22 mouse cellular contexts compared by ENCODE assay signal in genomic region chr3:101463491-101463890, GRCm38 (mm10).
DNase-seq lines count a peak whose midpoint lies in the region; ATAC-seq and TF ChIP-seq lines count a peak whose summit lies in the region.
"Had no signal": no experiment of that assay in that cellular context is flagged by ENCODE, and none has a peak within 500 bp of the region (broad histone marks: within the 10 kb centered on the region; RNA-seq: fewer than 3 reads in every experiment).

No protein-coding gene starts in this region.

- no peaks in the 10 kb centered on the region for H3K9me3 ChIP-seq in midbrain, embryonic 15.5 days
- H3K9me3 ChIP-seq in midbrain, embryonic 14.5 days (ENCODE audit: control insufficient read depth, low read length), result no peaks in the 10 kb centered on the region
- no peaks in the 10 kb centered on the region for H3K9me3 ChIP-seq in liver, embryonic 15.5 days (replicated peaks)
- H3K9me3 ChIP-seq: forebrain, embryonic 12.5 days; limb, embryonic 10.5 days; neural tube, embryonic 15.5 days had no signal

- no peak for TF ChIP-seq POLR2A in lung, adult 2 months (IDR thresholded peaks at IDR 0.05; ENCODE audit: borderline replicate concordance, extremely low read depth, low read depth, low read length)

- no peak overlapping the region for H3K9ac ChIP-seq in midbrain, embryonic 15.5 days
- no peak overlapping the region for H3K9ac ChIP-seq in midbrain, embryonic 14.5 days (replicated peaks; ENCODE audit: low read length)
- no peak overlapping the region; the same call in 1 of the 2 replicates for H3K9ac ChIP-seq in liver, embryonic 15.5 days
- H3K9ac ChIP-seq: forebrain, embryonic 12.5 days; heart, embryonic 13.5 days; neural tube, embryonic 15.5 days had no signal

- TF ChIP-seq CTCF in lung, adult 2 months (IDR thresholded peaks at IDR 0.05; ENCODE audit: insufficient read depth, low read length), result no peak

- no peak for DNase-seq in midbrain, embryonic 14.5 days
- no peak for DNase-seq in lung, postnatal 10 days
- DNase-seq in thymus, postnatal 36 days, result no peak
- DNase-seq in lung, adult 2 months, result no peak
- DNase-seq: adrenal gland, postnatal 14 days; cerebellum, adult 11-12 months; gastrocnemius, postnatal 25 days; heart, adult 18-20 months; heart, postnatal 14 days; kidney, adult 2 months; lung, postnatal 14 days had no signal

- H3K4me2 ChIP-seq in midbrain, embryonic 15.5 days, result no peak overlapping the region
- no peak overlapping the region for H3K4me2 ChIP-seq in midbrain, embryonic 14.5 days (ENCODE audit: low read length)
- peak overlapping the region; percentile 20; the same call in 1 of the 2 replicates for H3K4me2 ChIP-seq in liver, embryonic 15.5 days
- H3K4me2 ChIP-seq: forebrain, embryonic 12.5 days; heart, embryonic 13.5 days; hindbrain, embryonic 13.5 days; neural tube, embryonic 15.5 days had no signal

- peaks cover 23% of the 10 kb centered on the region for H3K4me1 ChIP-seq in midbrain, embryonic 15.5 days
- H3K4me1 ChIP-seq in midbrain, embryonic 14.5 days (ENCODE audit: control insufficient read depth, insufficient read depth, low read length), result peaks cover 16% of the 10 kb centered on the region
- peaks cover 19% of the 10 kb centered on the region for H3K4me1 ChIP-seq in liver, embryonic 15.5 days (replicated peaks)
- H3K4me1 ChIP-seq in lung, adult 2 months (ENCODE audit: control insufficient read depth, insufficient read depth, low read length), result no peaks in the 10 kb centered on the region

- H3K4me3 ChIP-seq in midbrain, embryonic 15.5 days, result no peak overlapping the region
- no peak overlapping the region for H3K4me3 ChIP-seq in midbrain, embryonic 14.5 days (replicated peaks; ENCODE audit: low read depth, low read length)
- no peak overlapping the region for H3K4me3 ChIP-seq in liver, embryonic 15.5 days (replicated peaks)
- H3K4me3 ChIP-seq in lung, adult 2 months (replicated peaks; ENCODE audit: extremely low read depth, low read depth, low read length), result no peak overlapping the region
- H3K4me3 ChIP-seq: forebrain, embryonic 12.5 days; heart, embryonic 13.5 days; hindbrain, embryonic 13.5 days; limb, embryonic 10.5 days; megakaryocyte, embryonic 14.5 days; neural tube, embryonic 15.5 days had no signal

- H3K27me3 ChIP-seq in midbrain, embryonic 15.5 days (replicated peaks), result no peaks in the 10 kb centered on the region
- no peaks in the 10 kb centered on the region for H3K27me3 ChIP-seq in midbrain, embryonic 14.5 days (ENCODE audit: control insufficient read depth, insufficient read depth, low read length)
- no peaks in the 10 kb centered on the region for H3K27me3 ChIP-seq in liver, embryonic 15.5 days
- H3K27me3 ChIP-seq: forebrain, embryonic 12.5 days; heart, embryonic 13.5 days; hindbrain, embryonic 13.5 days; neural tube, embryonic 15.5 days had no signal

- no peak overlapping the region for H3K27ac ChIP-seq in midbrain, embryonic 15.5 days
- no peak overlapping the region for H3K27ac ChIP-seq in midbrain, embryonic 14.5 days (replicated peaks; ENCODE audit: low read depth, low read length)
- peak overlapping the region; percentile 62 for H3K27ac ChIP-seq in liver, embryonic 15.5 days (replicated peaks)
- H3K27ac ChIP-seq: forebrain, embryonic 12.5 days; heart, embryonic 13.5 days; hindbrain, embryonic 13.5 days; kidney, postnatal 0 days; limb, embryonic 10.5 days; neural tube, embryonic 15.5 days had no signal

- H3K36me3 ChIP-seq in midbrain, embryonic 15.5 days (replicated peaks), result peaks cover 8% of the 10 kb centered on the region
- peaks cover 25% of the 10 kb centered on the region for H3K36me3 ChIP-seq in midbrain, embryonic 14.5 days (ENCODE audit: control insufficient read depth, insufficient read depth, low read length)
- peaks cover 9% of the 10 kb centered on the region; the same call in 1 of the 2 replicates for H3K36me3 ChIP-seq in liver, embryonic 15.5 days (replicated peaks)

- ATAC-seq in midbrain, embryonic 15.5 days (replicated peaks), result 0 out of 2 replicates have a peak, but pooled peaks have one; percentile 7
- ATAC-seq in midbrain, embryonic 14.5 days (ENCODE audit: low FRiP score, low TSS enrichment), result no peak
- ATAC-seq in erythroid progenitor cell, adult 5-6 weeks (replicated peaks; ENCODE audit: low FRiP score, poor library complexity, severe bottlenecking), result peak; percentile 81
- ATAC-seq in liver, embryonic 15.5 days (ENCODE audit: insufficient read depth), result peak; percentile 92
- ATAC-seq: inflammation-experienced regulatory T-cells, adult 6 months had no signal

- 77% methylated on average over 3 of the region's 3 CpGs for WGBS in midbrain, embryonic 15.5 days
- 82% methylated on average over 3 of the region's 3 CpGs for WGBS in midbrain, embryonic 14.5 days
- WGBS in liver, embryonic 15.5 days (ENCODE audit: insufficient replicate concordance), result 17% methylated on average over 3 of the region's 3 CpGs
- 86% methylated on average over 3 of the region's 3 CpGs for WGBS in lung, adult 2 months
